Mouse (Mus musculus) testis, adult 2 months (tissue): ENCODE measurements around the gene Lrtm2. TPM values are rescaled to one million over a fixed set of nuclear protein-coding genes. Genes with fewer than 3 reads are reported as not detected.

Source experiments
- H3K27ac ChIP-seq: fragments of 200-500 bp; 2 replicates; pipeline ENCODE4 v1.5.1; 2012; ENCODE audit warnings: low read depth, low read length; ENCODE audit not compliant: control insufficient read depth, insufficient read depth
- H3K27me3 ChIP-seq: fragments of 200-500 bp; 2 replicates; pipeline ENCODE4 v1.6.1; 2012; ENCODE audit warnings: mild to moderate bottlenecking, low read length, moderate library complexity; ENCODE audit not compliant: control insufficient read depth, insufficient read depth
- H3K36me3 ChIP-seq: fragments of 200-500 bp; 2 replicates; pipeline ENCODE4 v1.6.1; 2012; ENCODE audit warnings: mild to moderate bottlenecking, low read length; ENCODE audit not compliant: control insufficient read depth, insufficient read depth
- H3K4me1 ChIP-seq: fragments of 200-500 bp; 2 replicates; pipeline ENCODE4 v1.6.1; 2012; ENCODE audit warnings: low read length; ENCODE audit not compliant: control insufficient read depth, insufficient read depth
- H3K4me3 ChIP-seq: fragments of 200-500 bp; 2 replicates; pipeline ENCODE4 v1.5.1; 2012; ENCODE audit warnings: low read depth, mild to moderate bottlenecking, low read length, moderate library complexity, mixed read lengths; ENCODE audit not compliant: control insufficient read depth
- CTCF ChIP-seq: fragments of 200-500 bp; IDR thresholded peaks from 2 replicates; pipeline ENCODE4 v1.5.1; 2012; ENCODE audit warnings: low read depth, mild to moderate bottlenecking, inconsistent platforms, low read length, moderate library complexity; ENCODE audit not compliant: control insufficient read depth, insufficient read depth, insufficient replicate concordance
- POLR2A ChIP-seq: fragments of 200-500 bp; IDR thresholded peaks from 2 replicates; pipeline ENCODE4 v1.6.1; 2012; ENCODE audit warnings: low read depth, mild to moderate bottlenecking, inconsistent platforms, low read length, moderate library complexity; ENCODE audit not compliant: control insufficient read depth
- polyA plus RNA-seq: library from polyadenylated mRNA; depleted of rRNA; stranded (reverse); fragments of >200 nt; gene quantifications from 2 replicates; pipeline ENCODE4 v1.2.3, GENCODE M21; 2012

Gene Lrtm2
- polyA plus RNA-seq, 1 experiment = 0.10 TPM

- Histone ChIP-seq H3K36me3 (no peaks in the 10 kb centered on the region), H3K27ac (no peak overlapping the region), H3K4me1 (peaks cover 5% of the 10 kb centered on the region), H3K27me3 (no peaks in the 10 kb centered on the region), H3K4me3 (no peak overlapping the region)
- no peak for TF ChIP-seq POLR2A
- no peak for TF ChIP-seq CTCF
Measured at GRCm38 (mm10) chr6:119333202-119333601, 2.6 kb upstream of the Lrtm2 start.

- peaks cover 5% of the 10 kb centered on the region for H3K4me1 ChIP-seq
- no peak overlapping the region for H3K27ac ChIP-seq
- TF ChIP-seq CTCF (no peak), POLR2A (no peak)
- no peak overlapping the region for H3K4me3 ChIP-seq
- no peaks in the 10 kb centered on the region for H3K27me3 ChIP-seq
- no peaks in the 10 kb centered on the region for H3K36me3 ChIP-seq
Measured at GRCm38 (mm10) chr6:119332111-119332510, 1.5 kb upstream of the Lrtm2 start.

GRCm38 (mm10) chr6:119329936-119330335, 630 bp downstream of the Lrtm2 start:
- H3K4me1 ChIP-seq = peaks cover 5% of the 10 kb centered on the region
- no peaks in the 10 kb centered on the region for H3K27me3 ChIP-seq
- H3K4me3 ChIP-seq = no peak overlapping the region
- H3K27ac ChIP-seq = no peak overlapping the region
- H3K36me3 ChIP-seq = no peaks in the 10 kb centered on the region
- TF ChIP-seq POLR2A (no peak), CTCF (no peak)

GRCm38 (mm10) chr6:119329215-119329714, 1.3 kb downstream of the Lrtm2 start:
- H3K4me1 ChIP-seq = peaks cover 5% of the 10 kb centered on the region
- no peak overlapping the region for H3K27ac ChIP-seq
- H3K4me3 ChIP-seq = no peak overlapping the region
- no peaks in the 10 kb centered on the region for H3K36me3 ChIP-seq
- TF ChIP-seq CTCF = no peak
- no peak for TF ChIP-seq POLR2A
- H3K27me3 ChIP-seq = no peaks in the 10 kb centered on the region

GRCm38 (mm10) chr6:119328521-119329115, 1.9 kb downstream of the Lrtm2 start:
- Histone ChIP-seq H3K4me3 (no peak overlapping the region), H3K4me1 (peaks cover 5% of the 10 kb centered on the region), H3K27ac (no peak overlapping the region), H3K27me3 (no peaks in the 10 kb centered on the region), H3K36me3 (no peaks in the 10 kb centered on the region)
- TF ChIP-seq POLR2A (no peak), CTCF (no peak)

- no peak for TF ChIP-seq POLR2A
- no peak for TF ChIP-seq CTCF
- Histone ChIP-seq H3K27me3 (no peaks in the 10 kb centered on the region), H3K4me1 (peaks cover 5% of the 10 kb centered on the region), H3K4me3 (no peak overlapping the region), H3K36me3 (no peaks in the 10 kb centered on the region), H3K27ac (no peak overlapping the region)
Measured at GRCm38 (mm10) chr6:119326541-119326940, 4.0 kb downstream of the Lrtm2 start.

- Histone ChIP-seq H3K4me3 (no peak overlapping the region), H3K27me3 (no peaks in the 10 kb centered on the region), H3K36me3 (no peaks in the 10 kb centered on the region), H3K4me1 (peaks cover 5% of the 10 kb centered on the region), H3K27ac (no peak overlapping the region)
- TF ChIP-seq POLR2A = no peak
- no peak for TF ChIP-seq CTCF
Measured at GRCm38 (mm10) chr6:119325978-119326377, 4.6 kb downstream of the Lrtm2 start.
